Mouse (Mus musculus) ES-E14 (cell line): ENCODE data around the gene Mfap3l.

Experiments
- ZC3H11A ChIP-seq: IDR thresholded peaks from 2 replicates; pipeline ENCODE4 v1.6.1; 2012; ENCODE audit warnings: low read depth, mild to moderate bottlenecking, inconsistent platforms, low read length, borderline replicate concordance
- ZNF384 ChIP-seq: IDR thresholded peaks from 2 replicates; pipeline ENCODE4 v1.6.1; 2012; ENCODE audit warnings: low read depth, low read length, inconsistent platforms

DNA sequence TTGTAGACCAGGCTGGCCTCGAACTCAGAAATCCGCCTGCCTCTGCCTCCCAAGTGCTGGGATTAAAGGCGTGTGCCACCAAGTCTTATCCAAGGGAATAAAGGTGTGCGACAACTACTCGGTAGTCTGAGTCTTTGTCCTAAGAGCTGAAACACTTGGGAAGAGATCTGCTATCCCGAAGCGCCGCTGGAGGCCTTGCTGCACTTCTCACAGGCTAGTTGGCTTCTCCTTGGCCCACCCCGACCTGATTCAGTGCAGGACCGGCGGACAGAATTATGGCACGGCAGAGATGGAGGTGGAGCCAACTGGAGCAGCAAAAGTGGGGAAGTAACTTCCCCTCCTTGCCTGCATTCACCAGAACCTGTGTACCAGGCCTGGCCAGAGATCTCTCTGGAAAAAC is 10.6 kb upstream of the Mfap3l start:
- TF ChIP-seq ZC3H11A (no peak), ZNF384 (no peak)
